Mouse (Mus musculus) c-Kit-positive CD71-positive TER-119-positive erythroid progenitor cells, embryonic 14.5 days (primary cell): ENCODE measurements around the gene Olfr61.
"Not testable (repeated sequence)": the region's sequence is repeated elsewhere in the genome, so short reads cannot be mapped to it uniquely, and the experiment has no call there.

ENCODE experiments used
- DNase-seq: peaks from one replicate; pipeline ENCODE4 v3.0.0-alpha.2; 2013; ENCODE audit warnings: low spot score

Olfr61 gene

GRCm38 (mm10) chr7:140628670-140629069, at the start of gene Olfr61:
TSS of gene Olfr61 (plus strand) at chr7:140628970.
- not testable (repeated sequence) for DNase-seq

- DNase-seq = not testable (repeated sequence)
Observed at GRCm38 (mm10) chr7:140600969-140601368, 27.8 kb upstream of the Olfr61 start, which contains the start of gene Olfr46. TSS of gene Olfr46 (plus strand) at chr7:140601269.

DNA sequence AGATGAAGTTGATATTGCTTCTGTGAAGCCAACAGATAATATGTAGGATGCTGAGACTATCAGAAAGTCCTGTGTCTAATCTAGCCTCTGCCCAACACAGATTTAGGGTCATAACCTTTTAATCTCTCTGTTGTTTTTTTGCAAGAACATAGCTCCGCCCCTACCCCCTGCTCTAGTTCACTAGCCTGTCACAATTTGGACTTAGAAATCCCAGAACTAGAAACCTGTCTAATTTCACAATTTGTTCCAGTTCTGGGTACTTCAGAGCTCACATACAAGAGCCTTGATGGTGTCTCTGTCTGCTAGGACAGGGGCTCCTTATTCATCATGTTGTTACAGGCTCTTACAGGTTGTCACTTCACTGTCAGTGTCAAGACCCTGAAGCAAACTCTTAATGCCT, 1.8 kb downstream of the Olfr61 start:
- DNase-seq = no peak

DNA sequence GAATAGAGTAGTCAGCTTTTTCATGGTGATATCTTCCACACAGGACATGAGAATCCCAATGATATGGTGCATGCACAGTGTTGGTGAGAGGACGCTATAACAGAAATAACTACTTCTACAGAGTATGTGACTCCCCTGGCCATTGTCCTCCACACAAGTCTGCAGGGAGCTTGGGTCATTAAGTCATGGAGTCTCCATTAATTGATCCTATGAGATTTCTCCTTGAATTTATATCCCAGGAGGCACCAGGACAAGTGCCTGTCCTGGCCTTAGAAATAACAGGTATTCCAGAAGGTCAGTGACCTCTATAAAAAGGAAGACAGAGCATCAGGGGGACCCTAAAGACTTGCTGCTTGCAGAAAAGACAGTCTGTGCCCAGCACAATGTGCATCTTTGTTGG, 17.4 kb downstream of the Olfr61 start, which contains the start of gene Olfr53:
Olfr53 (plus strand) TSS at position 301 of the 400 bp plus-strand sequence.
- DNase-seq = no peak

GRCm38 (mm10) chr7:140659630-140660029, 30.9 kb downstream of the Olfr61 start, which contains the start of gene Olfr539:
TSS of gene Olfr539 (plus strand) at chr7:140659930.
- no peak for DNase-seq

GRCm38 (mm10) chr7:140670693-140671092, 41.9 kb downstream of the Olfr61 start:
- not testable (repeated sequence) for DNase-seq

- DNase-seq = no peak
Observed at GRCm38 (mm10) chr7:140675863-140676262, 47.1 kb downstream of the Olfr61 start.

DNA sequence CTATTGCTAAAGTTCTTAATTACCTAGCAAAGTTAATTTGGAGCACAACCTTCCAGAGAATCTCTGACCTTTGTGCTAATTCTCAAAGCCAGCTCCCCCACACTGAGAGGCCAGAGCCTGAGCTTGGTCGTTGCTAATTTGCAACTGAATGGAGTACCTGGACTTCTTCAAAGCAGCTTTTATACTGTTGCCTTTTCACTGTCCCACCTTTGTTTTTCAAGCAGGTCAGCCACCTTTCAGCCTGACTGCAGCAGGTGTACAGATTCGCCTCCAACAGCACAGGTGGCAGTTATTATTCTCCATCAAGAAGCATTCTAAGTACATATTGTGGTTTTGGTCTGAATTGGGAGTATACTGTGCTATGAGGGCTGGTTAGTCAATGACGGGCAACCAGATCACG, 50.8 kb downstream of the Olfr61 start:
- not testable (repeated sequence) for DNase-seq

DNA sequence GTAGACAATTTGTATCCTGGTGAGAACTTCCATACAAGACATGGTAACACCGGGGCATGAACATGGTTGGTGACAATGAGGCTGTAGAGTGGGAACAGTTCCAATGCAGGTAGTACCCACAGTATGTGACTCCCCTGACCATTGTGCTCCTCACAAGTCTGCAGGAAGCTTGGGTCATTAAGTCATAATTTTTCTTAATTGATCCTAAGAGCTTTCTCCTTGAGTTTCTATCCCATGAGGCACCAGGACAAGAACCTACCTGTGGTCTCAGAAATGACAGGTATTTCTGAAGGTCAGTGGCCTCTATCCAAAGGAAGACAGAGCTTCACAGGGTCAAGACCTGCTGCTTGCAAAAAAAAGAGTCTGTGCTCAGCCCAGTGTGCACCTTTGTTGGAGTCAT, 52.9 kb downstream of the Olfr61 start, which contains the start of gene Olfr45:
Olfr45 (plus strand) TSS at position 301 of the 400 bp plus-strand sequence.
- no peak for DNase-seq
